Mouse (Mus musculus): ENCODE results near the gene Ddias.

Gene Ddias

DNA sequence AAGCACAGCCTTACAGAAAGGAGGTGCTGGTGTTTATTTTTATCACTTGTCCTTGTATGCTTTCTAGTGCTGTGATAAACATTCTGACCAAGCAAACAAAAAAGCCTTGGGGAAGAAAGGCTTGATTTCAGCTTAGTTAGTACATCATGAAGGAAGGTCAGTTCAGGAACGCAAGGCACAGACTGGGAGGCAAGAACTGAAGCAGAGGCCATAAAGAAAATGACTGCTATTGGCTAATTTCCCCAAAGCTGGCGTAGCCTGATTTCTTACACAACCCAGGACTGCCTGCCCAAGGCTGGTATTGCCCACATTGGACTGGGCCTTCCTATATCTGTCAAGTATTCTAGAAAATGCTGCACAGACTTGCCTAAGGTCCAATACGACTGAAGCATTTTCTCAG lies 25.8 kb downstream of the Ddias start:
- DNase-seq = no peak

DNA sequence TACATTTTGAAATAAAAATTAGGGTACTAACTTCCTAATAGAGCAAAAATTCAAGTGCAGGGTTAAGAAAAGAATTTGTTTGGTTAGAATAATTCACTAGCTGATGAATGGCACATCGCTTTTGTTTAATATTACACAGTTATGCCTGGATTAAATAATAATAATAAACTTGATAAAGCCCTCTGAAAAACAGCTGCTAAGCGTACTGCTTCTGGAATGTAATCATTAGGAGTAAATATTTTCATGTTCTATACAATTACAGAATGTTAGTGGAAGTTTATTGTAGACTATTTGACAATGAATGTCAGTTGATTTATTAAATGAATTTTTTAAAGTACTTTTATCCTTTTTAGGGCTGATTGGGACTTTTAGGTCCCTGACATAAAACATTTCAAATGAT lies 31.8 kb downstream of the Ddias start:
- no peak for DNase-seq

DNA sequence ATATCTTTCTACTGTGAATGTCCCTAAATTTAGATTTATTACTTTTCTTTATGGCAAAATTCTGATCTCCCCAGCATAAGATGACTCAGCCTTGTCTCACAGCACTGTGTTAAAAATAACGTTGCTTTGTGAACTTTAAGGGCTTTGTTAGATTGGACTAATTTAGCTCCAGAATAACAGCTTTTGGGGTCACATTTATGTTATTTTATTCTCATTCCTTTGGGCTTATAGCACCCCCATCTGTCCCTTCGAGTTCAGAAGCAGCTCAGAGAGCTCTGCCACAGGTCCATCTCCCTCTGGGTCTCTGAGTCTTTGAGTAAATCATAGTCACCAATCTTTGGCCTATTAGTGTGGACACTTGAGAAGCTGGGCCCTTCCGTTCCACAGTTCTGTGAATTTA lies 36.1 kb downstream of the Ddias start:
- DNase-seq = no peak

DNA sequence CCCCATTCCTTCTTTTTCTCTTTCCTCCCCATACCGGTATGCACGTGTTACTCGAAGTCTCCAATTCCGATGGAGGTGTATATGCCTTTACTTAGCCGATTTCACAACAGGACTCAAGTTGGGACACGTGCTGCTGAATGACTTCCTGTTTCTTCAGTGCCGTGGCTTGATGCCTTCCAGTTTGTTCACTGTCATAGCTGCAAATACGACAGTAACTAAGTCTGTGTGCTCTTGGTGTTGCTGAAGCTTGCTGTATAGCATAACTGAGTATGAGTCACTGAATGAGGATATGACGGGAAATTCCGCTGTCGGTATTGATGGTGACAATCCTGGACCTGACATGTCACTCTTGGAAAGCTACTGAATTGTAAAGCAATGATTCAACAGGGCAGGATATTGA lies 36.8 kb downstream of the Ddias start:
- DNase-seq = no peak

DNA sequence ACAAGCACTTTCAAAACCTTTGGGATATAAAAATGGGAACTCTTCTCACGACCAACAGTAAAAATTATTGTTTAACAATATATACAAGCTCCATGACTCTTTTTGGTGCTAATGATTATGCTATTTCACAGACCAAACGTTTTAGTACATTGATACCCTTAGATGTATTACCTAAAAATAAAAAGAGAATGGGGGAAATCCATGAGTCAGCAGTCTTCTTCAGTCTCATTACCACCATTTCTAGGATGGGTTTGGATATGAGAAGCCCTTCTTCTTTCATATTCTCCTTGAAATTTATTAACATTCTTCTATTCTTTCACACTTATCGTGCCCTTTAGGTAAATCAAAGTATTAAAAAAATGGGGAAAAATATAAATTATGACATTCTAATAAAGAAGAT lies 37.6 kb downstream of the Ddias start:
- DNase-seq = no peak

DNA sequence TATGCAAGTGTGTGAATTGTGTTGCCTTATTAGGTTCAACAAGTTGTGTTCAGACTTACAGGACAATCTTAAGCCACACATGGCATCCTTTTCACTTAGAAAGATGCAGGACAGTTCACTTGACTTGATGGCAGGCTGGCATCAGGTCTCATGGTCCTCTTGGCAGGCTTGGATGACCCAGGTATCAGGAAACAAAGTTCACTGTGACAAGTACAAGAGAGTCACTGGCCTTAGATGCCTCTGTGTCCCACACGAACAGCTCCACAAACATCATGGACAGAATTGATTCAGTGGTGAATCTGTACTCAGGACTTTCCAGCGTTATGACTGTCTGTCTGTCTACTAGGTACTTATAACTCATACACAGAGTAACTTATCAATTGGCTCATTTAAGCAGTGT lies 39.7 kb downstream of the Ddias start:
- no peak for DNase-seq

DNA sequence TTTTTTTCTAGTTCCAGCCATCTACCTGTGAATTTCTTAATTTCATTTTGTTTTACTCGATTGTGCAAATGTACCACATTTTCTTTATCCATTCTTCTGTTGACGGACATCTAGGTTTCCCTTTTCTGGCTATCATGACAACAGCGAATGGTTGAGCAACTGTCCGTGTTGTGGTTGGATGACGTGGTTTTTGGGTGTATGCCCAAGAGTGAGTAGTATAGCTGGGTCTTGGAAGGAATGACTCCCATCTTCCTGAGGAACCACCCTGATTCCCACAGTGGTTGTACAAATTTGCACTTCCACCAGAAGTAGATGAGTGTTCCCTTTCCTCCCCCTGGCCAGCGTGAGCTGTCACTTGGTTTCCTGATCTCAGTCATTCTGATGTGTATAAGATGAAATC lies 41.7 kb downstream of the Ddias start:
- DNase-seq = no peak

DNA sequence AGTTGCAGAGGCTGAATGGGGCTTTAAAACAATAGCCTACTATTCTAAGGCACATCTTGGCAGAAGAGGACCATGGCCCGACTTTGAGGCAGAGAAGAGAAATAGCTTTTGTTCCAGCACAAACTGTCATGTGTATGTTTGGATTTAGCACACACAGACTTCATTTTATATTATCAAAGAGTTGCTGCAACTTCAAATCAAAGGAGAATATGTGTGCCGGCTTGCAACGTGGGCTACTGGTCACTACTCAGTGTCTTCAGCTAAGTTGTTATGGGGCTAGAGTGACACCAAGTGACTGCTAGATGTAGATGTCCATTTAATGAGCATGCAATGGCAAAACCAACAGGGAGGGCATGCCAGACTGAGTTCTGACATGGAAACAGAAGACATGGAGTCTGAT lies 46.1 kb downstream of the Ddias start:
- DNase-seq = no peak

DNA sequence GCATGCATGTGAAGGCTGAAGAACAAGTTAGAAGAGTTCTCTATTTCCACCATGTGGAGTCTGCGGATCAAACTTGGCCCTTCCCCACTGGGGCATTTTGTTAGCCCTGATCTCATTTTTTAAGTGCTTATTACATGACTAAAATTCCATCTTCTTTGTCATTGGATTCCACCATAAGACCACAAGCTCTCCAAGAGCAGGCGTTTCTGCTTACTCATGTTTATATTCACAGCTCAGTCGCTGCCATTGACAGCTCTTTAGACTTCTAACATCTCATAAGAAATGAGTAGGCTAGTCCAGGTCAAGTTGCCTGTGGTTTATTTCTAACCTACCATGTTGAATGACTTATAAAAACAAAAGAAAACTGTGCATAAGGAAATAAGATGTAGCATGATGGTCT lies 47.8 kb downstream of the Ddias start:
- DNase-seq = no peak

DNA sequence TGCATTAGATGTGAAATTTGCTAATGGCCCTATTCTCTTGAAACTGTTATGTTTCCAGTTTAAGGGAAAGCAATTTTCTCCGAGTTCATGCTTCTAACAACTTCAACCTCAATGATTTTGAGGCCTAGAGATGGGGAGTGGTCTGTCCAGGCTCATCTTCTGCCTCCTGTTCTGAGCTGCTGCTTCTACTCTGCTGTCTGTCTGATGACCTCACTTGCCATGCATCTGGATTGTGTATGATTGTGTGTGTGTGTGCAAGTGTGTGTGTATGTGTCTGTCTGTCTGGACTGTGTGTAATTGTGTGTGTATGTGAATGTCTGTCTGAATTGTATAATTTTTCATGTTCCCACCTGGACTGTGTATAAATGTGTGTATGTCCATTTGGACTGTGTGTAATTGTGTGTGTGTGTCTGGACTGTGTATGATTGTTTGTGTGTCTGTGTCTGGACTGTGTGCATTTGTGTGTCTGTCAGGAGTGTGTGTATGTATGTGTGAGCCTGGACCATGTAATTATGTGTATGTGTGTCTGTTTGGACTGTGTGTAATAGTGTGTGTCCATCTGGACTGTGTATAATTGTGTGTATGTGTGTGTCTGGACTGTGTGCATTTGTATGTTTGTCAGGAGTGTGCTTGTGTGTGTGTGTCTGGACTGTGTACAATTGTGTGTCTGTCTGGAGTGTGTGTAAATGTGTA lies 51.5 kb downstream of the Ddias start:
- DNase-seq = no peak

DNA sequence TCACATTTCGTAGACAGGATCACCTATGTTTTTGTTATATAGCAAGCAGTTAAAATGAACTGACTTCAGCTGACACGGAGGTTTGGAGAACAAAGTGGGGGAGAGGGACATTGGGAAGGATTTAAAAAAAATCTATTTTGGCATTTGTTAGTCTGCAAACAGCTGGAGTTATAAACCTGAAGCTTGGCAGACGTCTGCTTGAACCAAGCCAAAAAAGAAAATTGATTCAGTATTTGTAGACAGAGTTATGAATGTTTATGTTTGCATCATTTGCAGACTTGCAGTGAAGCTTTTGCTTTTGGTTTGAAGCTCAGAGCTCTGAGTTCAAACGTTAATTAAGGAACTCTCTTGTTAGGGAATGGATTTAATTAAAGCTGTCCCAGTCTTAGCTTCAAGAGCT lies 52.2 kb downstream of the Ddias start:
- no peak for DNase-seq

DNA sequence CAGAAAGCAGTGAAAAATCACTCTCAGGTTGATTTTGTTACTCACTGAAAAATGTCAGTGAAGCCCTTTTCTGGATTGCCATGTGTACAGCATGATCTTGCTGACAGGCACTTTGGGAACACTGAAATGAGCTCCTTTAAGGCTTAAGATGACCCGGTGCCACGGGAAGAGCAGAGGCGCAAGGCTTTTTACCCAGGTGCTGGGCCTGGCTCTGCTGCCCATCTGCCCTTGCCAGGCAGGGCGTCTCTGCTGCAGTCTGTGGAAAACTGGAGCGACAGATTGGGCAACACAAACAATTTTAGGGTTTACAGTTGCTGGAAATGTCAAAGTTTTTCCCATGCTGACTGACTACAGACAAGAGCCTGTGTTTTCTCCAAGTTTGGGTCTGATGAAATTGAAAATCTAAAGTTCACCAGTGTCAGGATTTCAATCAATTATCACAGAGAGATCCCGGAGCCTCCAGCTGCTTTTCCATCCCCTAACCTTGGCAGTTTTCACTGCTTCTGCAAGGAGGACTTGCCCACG lies 53.0 kb downstream of the Ddias start:
- no peak for DNase-seq

DNA sequence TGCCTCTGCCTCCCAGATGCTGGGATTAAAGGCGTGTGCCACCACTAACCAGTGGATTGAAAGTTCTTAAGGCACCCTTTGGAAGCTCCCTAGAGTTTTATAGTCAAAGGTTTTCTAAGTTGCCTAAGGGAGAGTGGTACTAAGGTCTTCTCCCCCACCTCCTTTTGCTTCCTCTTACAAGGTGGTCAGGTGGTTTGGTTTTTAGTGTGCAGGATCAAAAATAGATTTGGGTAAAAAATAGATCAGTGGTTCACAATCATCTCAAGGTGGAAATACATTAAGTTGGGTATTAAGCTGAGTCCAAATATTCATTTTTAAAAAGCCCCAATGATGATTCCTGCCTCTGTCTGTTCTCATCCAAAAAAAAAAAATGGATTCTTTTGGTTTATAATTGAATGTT lies 53.6 kb downstream of the Ddias start:
- DNase-seq = no peak

DNA sequence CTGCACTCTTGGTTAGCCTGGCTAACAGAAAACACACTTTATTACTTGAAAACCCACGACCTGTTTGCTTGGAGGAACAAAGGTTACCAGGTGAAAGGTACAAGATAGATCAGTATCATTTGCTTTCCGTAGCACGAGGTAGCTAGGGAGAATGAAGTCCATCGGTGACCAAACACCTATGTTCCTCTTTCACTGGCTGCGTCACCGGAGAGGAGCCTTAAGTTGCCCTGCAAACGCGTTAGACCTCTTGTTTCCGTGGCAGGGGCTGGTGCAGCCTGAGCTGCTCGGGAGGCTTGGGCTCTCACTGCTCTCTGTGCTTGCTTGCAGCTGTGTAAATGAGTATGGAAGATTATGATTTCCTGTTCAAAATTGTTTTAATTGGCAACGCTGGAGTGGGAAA lies 54.4 kb downstream of the Ddias start:
- DNase-seq = no peak

DNA sequence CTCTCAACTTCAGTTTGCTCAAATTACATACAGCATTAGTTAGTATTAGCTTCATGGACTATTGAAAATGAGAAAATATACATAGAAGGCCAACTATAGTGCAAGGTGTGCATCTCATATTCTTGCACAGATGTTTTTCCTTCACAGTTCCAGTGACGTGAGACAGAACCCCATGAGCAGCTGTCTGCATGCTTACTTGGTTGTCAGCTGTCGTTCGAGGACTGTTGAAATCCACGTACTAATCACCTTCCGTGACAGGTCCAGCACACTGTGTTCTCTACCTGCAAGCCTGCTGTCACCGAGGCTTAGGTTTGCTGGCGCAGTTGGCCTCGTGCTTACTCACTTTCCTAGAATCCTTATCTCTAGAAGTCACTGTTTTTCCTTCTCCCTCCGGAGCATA lies 56.2 kb downstream of the Ddias start:
- DNase-seq = no peak

DNA sequence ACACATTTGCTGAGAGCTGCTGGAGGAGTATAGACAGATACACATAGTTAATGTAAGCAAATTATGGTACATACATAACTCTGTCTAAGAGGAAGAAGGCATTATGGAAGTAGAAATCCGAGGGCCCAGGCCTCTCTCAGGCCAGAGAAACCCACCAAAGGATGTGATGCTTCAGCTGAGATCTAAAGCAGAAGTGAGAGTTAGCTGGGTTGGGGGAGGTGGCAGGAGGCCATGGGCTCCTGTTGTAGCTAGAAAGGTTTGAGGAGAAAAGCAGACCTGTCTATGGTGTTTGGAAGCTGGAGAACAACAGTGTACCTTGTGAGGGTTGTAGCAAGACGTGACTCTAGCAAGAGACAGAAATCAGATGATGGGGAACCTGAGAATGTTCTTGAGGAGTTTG lies 56.8 kb downstream of the Ddias start:
- no peak for DNase-seq

DNA sequence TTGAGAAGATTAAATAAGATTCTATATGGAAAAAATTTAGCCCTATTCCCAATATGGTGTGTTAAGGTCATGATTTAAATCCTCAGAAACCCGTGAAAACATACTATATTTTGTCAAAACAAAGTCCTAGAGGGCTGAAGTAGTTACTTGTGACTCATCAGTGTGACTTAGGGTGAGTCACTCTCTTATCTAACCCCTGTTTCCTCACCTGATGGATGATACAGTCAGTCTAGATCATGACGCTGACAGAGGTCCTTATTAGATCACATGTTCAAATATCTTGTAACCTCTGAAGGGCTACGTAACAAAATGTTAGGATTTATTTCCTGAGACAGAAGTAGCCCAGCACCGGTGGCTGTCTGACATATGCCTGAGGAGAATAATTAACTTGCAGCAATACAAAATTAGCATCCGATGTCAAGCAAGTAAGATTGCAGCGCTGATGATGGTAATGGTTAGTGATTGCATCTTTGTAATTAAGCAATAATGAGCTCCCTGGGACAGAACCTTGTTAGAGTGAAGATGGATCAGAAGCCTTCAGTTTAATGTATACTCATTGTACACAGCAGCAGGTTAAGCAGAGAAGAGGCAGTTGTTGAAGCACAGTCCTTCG lies 62.3 kb downstream of the Ddias start:
- no peak for DNase-seq

All from liver (tissue).